21 mouse cellular contexts compared by ENCODE assay signal in genomic region chr12:76687498-76688200, GRCm38 (mm10).
"Had no signal": no experiment of that assay in that cellular context is flagged by ENCODE, and none has a peak within 500 bp of the region (broad histone marks: within the 10 kb centered on the region; RNA-seq: fewer than 3 reads in every experiment).

No protein-coding gene starts in this region.

- H3K36me3 ChIP-seq: limb, embryonic 10.5 days; limb, embryonic 13.5 days; lung, embryonic 15.5 days; midbrain, embryonic 10.5 days; midbrain, embryonic 13.5 days; neural tube, embryonic 13.5 days; stomach, embryonic 15.5 days had no signal

- H3K4me3 ChIP-seq: layer of hippocampus, adult 2 months; limb, embryonic 10.5 days; limb, embryonic 13.5 days; lung, embryonic 15.5 days; megakaryocyte, embryonic 14.5 days; midbrain, embryonic 10.5 days; midbrain, embryonic 13.5 days; myocyte; neural tube, embryonic 13.5 days; stomach, embryonic 15.5 days had no signal

- H3K27ac ChIP-seq: kidney, postnatal 0 days; layer of hippocampus, adult 2 months; limb, embryonic 10.5 days; limb, embryonic 13.5 days; lung, embryonic 15.5 days; midbrain, embryonic 10.5 days; midbrain, embryonic 13.5 days; neural tube, embryonic 13.5 days; stomach, embryonic 15.5 days had no signal

- ATAC-seq: midbrain, embryonic 13.5 days; midbrain, embryonic 16.5 days had no signal

- H3K27me3 ChIP-seq: limb, embryonic 13.5 days; lung, embryonic 15.5 days; midbrain, embryonic 13.5 days; neural tube, embryonic 13.5 days; stomach, embryonic 15.5 days had no signal

- H3K9me3 ChIP-seq: limb, embryonic 10.5 days; limb, embryonic 13.5 days; lung, embryonic 15.5 days; midbrain, embryonic 10.5 days; midbrain, embryonic 13.5 days; neural tube, embryonic 13.5 days; stomach, embryonic 15.5 days had no signal

- H3K9ac ChIP-seq: limb, embryonic 13.5 days; lung, embryonic 15.5 days; midbrain, embryonic 13.5 days; neural tube, embryonic 13.5 days; stomach, embryonic 15.5 days had no signal

- H3K4me2 ChIP-seq: limb, embryonic 13.5 days; lung, embryonic 15.5 days; midbrain, embryonic 13.5 days; neural tube, embryonic 13.5 days; stomach, embryonic 15.5 days had no signal

- DNase-seq: kidney, postnatal 25 days; layer of hippocampus, adult 9-11 months; lung, adult 18-20 months; lung, postnatal 10 days; lung, postnatal 36 days; retina, postnatal 1 day; right cerebral cortex, postnatal 25 days; spleen, adult 18-20 months; thymus, postnatal 36 days had no signal

- H3K4me1 ChIP-seq: limb, embryonic 13.5 days; lung, embryonic 15.5 days; midbrain, embryonic 13.5 days; neural tube, embryonic 13.5 days; stomach, embryonic 15.5 days had no signal
